Mouse (Mus musculus) liver, adult 2 months (tissue): ENCODE measurements at regions not wholly inside any gene's neighbourhood (a gene's known extent, or its start where the extent isn't known, plus 50 kb on each side); places are given as distances from the start of the nearest gene placed in this dataset.
"Not testable (repeated sequence)": the region's sequence is repeated elsewhere in the genome, so short reads cannot be mapped to it uniquely, and the experiment has no call there.

Source experiments
- DNase-seq: peaks from one replicate; pipeline ENCODE4 v3.0.0-alpha.2; 2011; ENCODE audit warnings: low read depth, low spot score; ENCODE audit errors: extremely low read depth
- H3K27ac ChIP-seq: fragments of 200-500 bp; replicated peaks from 2 replicates; pipeline ENCODE4 v1.5.1; 2012; ENCODE audit warnings: low read depth, mild to moderate bottlenecking, control low read depth, inconsistent platforms, low read length; ENCODE audit not compliant: insufficient read depth
- H3K27me3 ChIP-seq: fragments of 200-500 bp; 2 replicates; pipeline ENCODE4 v1.6.1; 2012; ENCODE audit warnings: mild to moderate bottlenecking, moderate library complexity, low read length, inconsistent platforms; ENCODE audit not compliant: control insufficient read depth, insufficient read depth
- H3K36me3 ChIP-seq: fragments of 200-500 bp; 2 replicates; pipeline ENCODE4 v1.6.1; 2012; ENCODE audit warnings: low read length, inconsistent platforms; ENCODE audit not compliant: control insufficient read depth, insufficient read depth
- H3K4me1 ChIP-seq: fragments of 200-500 bp; 2 replicates; pipeline ENCODE4 v1.6.1; 2011; ENCODE audit warnings: low read length; ENCODE audit not compliant: control insufficient read depth, insufficient read depth
- H3K4me3 ChIP-seq: fragments of 200-500 bp; 2 replicates; pipeline ENCODE4 v1.5.1; 2011; ENCODE audit warnings: low read depth, mild to moderate bottlenecking, control low read depth, low read length, moderate library complexity; ENCODE audit not compliant: insufficient read depth
- H3K79me2 ChIP-seq: fragments of 200-500 bp; 2 replicates; pipeline ENCODE4 v1.6.1; 2012; ENCODE audit warnings: inconsistent platforms, mild to moderate bottlenecking, low read length, moderate library complexity; ENCODE audit not compliant: control insufficient read depth, insufficient read depth
- H3K9ac ChIP-seq: fragments of 200-500 bp; 2 replicates; pipeline ENCODE4 v1.6.1; 2012; ENCODE audit warnings: low read depth, mild to moderate bottlenecking, control low read depth, inconsistent platforms, low read length
- CTCF ChIP-seq: fragments of 200-500 bp; IDR thresholded peaks from 2 replicates; pipeline ENCODE4 v1.5.1; 2011; ENCODE audit warnings: low read depth, low read length, control low read depth
- POLR2A ChIP-seq: fragments of 200-500 bp; IDR thresholded peaks from 2 replicates; pipeline ENCODE4 v1.6.1; 2011; ENCODE audit warnings: low read length, control low read depth; ENCODE audit not compliant: insufficient read depth; ENCODE audit errors: extremely low read depth
- WGBS: fragments of 180-500 bp; shearing (Covaris S2); methylation state at CpG from one replicate; pipeline ENCODE4 v1.1.7; 2018; 5-methylcytosine and 5-hydroxymethylcytosine counted together

DNA sequence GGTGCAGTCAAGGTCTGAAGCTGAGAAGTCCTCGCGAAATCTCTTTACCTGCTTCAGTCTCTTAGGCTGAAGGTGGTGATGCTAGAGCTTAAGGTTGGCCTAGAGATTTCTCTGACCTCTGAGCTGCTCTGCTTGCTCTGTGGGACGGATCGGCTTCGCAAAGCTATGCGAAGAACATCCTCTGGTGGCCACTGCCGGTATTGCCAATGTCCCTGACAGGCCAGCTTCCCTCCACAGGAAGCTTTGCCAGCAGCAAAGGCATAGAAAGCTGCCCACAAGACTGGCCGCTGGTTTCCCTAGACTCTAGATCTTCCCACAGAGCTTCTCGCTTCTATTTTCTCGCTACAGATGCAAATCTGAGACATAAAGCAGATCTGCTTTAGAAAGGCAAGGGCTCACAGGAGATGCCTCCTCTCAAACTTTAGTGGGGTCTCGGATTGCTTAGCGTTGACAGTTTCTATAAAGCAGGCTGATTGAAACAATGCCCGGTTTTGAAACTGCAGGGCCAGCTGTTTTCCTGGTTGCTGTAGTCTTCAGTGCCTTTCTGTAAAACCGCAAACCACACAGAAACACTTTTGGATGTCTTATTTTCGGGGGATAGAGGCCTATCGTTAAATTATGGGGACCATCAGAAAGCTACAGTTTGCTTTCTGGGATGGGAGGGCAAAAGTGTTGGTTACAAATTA lies 153.7 kb downstream of the Car8 start:
- Histone ChIP-seq H3K27ac (no peak overlapping the region), H3K36me3 (no peaks in the 10 kb centered on the region), H3K79me2 (no peaks in the 10 kb centered on the region), H3K4me1 (no peaks in the 10 kb centered on the region), H3K9ac (no peak overlapping the region), H3K27me3 (no peaks in the 10 kb centered on the region), H3K4me3 (no peak overlapping the region)
- TF ChIP-seq CTCF (peak; percentile 91), POLR2A (no peak)
- DNase-seq = peak; percentile 23
- 41% methylated on average over 16 of the region's 16 CpGs for WGBS

DNA sequence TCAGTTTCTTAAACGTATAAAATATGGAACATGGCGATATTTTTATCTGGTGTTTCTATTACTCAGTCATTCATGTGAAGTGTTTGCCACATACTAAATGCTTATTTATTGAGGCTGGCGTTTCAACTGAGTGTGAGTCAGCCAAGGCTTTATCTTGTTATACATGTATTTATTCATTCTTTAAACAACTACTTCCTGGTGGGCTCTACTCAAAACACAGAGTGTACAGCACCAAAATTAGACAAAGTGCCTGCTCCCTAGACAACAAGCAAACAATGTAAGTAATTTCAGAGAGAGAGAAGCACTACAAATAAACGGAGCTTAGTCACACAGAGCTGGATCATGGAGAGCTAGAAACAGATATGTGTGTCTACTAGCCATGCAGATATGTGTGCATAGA lies 159.5 kb downstream of the Car8 start:
- no peak for TF ChIP-seq POLR2A
- TF ChIP-seq CTCF = no peak
- H3K9ac ChIP-seq = no peak overlapping the region
- WGBS = 73% methylated on average over 4 of the region's 4 CpGs
- DNase-seq = peak; percentile 12
- H3K79me2 ChIP-seq = no peaks in the 10 kb centered on the region
- H3K4me1 ChIP-seq = no peaks in the 10 kb centered on the region
- no peak overlapping the region for H3K27ac ChIP-seq
- no peak overlapping the region for H3K4me3 ChIP-seq
- no peaks in the 10 kb centered on the region for H3K27me3 ChIP-seq
- no peaks in the 10 kb centered on the region for H3K36me3 ChIP-seq

DNA sequence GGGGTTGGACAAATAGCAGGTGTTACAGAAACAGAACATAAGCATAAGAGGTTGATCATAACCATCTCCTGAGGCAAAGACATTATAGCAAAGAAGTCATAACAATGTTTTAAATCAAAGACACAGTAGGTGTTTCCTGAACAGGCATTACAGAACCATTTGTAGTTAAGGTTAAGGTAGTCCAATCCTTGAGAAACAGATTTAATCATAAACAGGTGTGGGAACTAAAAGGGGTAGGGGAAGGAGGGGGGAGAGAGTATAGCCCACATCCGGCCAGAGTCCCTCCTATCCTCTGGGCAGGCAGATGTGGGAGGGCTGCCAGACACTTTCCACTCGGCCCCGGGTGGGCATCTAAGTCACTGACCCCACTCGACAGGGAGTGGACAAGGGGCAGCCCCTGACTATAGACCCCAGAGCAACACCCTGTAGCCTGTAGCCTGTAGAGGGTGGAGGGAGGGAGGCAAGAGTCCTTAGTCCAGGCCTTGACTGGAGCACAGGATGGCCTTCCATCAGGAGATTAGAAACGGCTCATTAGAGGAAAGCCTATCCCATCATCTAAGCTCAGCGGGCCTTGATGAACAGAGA lies 165.8 kb downstream of the Car8 start:
- H3K36me3 ChIP-seq = no peaks in the 10 kb centered on the region
- no peak for DNase-seq
- TF ChIP-seq CTCF (no peak), POLR2A (no peak)
- H3K4me1 ChIP-seq = no peaks in the 10 kb centered on the region
- H3K27me3 ChIP-seq = no peaks in the 10 kb centered on the region
- H3K79me2 ChIP-seq = no peaks in the 10 kb centered on the region
- 92% methylated on average over 6 of the region's 6 CpGs for whole genome bisulfite sequencing
- no peak overlapping the region for H3K27ac ChIP-seq
- no peak overlapping the region for H3K9ac ChIP-seq
- no peak overlapping the region for H3K4me3 ChIP-seq

DNA sequence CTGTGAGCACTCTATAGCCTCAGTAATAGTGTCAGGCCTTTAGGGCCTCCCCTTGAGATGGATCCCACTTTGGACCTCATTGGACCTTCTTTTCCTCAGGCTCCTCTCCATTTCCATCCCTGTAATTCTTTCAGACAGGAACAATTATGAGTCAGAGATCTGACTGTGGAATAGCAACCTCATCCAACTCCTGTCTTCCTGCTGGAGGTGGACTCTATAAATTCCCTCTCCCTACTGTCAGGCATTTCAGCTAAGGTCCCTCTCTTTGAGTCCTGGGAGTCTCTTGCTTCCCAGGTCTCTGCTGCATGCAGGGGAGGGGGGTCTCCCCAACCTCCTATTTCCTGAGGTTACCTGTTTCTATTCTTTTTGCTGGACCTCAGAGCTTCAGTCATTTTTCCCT lies 168.1 kb downstream of the Car8 start:
- not testable (repeated sequence) for H3K79me2 ChIP-seq, DNase-seq, H3K27ac ChIP-seq, H3K27me3 ChIP-seq, H3K9ac ChIP-seq, H3K36me3 ChIP-seq, H3K4me3 ChIP-seq, H3K4me1 ChIP-seq

DNA sequence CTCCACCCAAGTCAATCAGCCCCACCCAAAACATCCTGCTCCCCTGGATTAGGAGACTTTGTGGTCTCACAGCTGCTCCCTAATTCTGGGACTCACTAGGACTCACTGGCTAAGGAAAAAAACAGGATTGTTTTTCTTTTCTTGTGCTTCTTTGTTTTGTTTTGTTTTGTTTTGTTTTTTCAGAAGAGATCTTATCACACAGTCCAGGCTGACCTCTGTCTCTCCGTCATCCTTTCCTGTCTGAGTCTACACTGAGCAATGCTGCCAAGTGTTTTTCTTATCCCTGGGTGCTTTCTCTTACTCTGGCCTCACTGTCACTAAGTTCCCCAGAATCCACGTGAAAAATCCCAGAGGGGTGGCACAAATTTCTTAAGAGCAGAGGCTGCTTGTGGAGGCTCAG lies 170.8 kb downstream of the Car8 start:
- Histone ChIP-seq H3K4me1 (no peaks in the 10 kb centered on the region), H3K9ac (no peak overlapping the region), H3K27me3 (no peaks in the 10 kb centered on the region), H3K4me3 (no peak overlapping the region), H3K27ac (no peak overlapping the region), H3K36me3 (no peaks in the 10 kb centered on the region), H3K79me2 (no peaks in the 10 kb centered on the region)
- TF ChIP-seq CTCF (no peak), POLR2A (no peak)
- no peak for DNase-seq
- 34% methylated on average over 2 of the region's 2 CpGs for WGBS

DNA sequence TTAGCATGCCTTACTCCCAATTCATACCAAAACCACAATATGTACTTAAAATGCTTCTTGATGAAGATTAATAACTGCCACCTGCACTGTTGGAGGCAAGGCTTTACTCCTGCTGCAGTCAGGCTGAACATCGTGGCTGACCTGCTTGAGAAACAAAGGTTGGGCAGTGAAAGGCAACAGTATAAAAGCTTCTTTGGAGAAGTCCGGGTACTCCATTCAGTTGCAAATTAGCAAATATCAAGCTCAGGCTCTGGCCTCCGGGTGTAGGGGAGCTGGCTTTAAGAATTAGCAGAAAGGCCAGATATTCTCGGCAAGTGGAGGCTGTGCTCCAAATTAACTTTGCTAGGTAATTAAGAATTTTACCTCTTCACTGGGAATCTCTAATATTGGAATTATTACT lies 197.1 kb downstream of the Car8 start:
- Histone ChIP-seq H3K4me1 (peaks cover 5% of the 10 kb centered on the region; the same call in 1 of the 2 replicates), H3K36me3 (no peaks in the 10 kb centered on the region), H3K27me3 (no peaks in the 10 kb centered on the region), H3K9ac (no peak overlapping the region), H3K79me2 (no peaks in the 10 kb centered on the region), H3K27ac (no peak overlapping the region), H3K4me3 (no peak overlapping the region)
- DNase-seq = no peak
- WGBS = 90% methylated on average over 4 of the region's 4 CpGs
- no peak for TF ChIP-seq POLR2A
- no peak for TF ChIP-seq CTCF
